Mouse (Mus musculus) heart, postnatal 0 days (tissue): ENCODE results near the gene Rfx4. TPM values are rescaled to one million over a fixed set of nuclear protein-coding genes. Genes with fewer than 3 reads are reported as not detected.

Experiments used
- ATAC-seq: fragments of 200-750 bp; cut with Nextera tagmentation; 2 replicates; pipeline ENCODE4 v1.8.0; 2017; ENCODE audit warnings: low read depth, moderate number of reproducible peaks, moderate library complexity; ENCODE audit not compliant: insufficient read depth
- DNase-seq: peaks from one replicate; pipeline ENCODE4 v3.0.0-alpha.2; 2016; ENCODE audit warnings: low spot score
- H3K27ac ChIP-seq: fragments of 300-500 bp; sonication (generic); 2 replicates; pipeline ENCODE4 v1.5.1; 2014; ENCODE audit warnings: low read depth, mild to moderate bottlenecking
- H3K27me3 ChIP-seq: fragments of 300-500 bp; sonication (generic); 2 replicates; pipeline ENCODE4 v1.6.1; 2014; ENCODE audit warnings: low read length, mixed read lengths; ENCODE audit not compliant: control insufficient read depth, insufficient read depth
- H3K36me3 ChIP-seq: fragments of 300-500 bp; sonication (generic); replicated peaks from 2 replicates; pipeline ENCODE4 v1.6.1; 2014; ENCODE audit warnings: low read length, mixed read lengths; ENCODE audit not compliant: control insufficient read depth, insufficient read depth
- H3K4me1 ChIP-seq: fragments of 300-500 bp; sonication (generic); 2 replicates; pipeline ENCODE4 v1.6.1; 2014; ENCODE audit warnings: antibody characterized with exemption; ENCODE audit not compliant: control insufficient read depth, insufficient read depth
- H3K4me2 ChIP-seq: fragments of 300-500 bp; sonication (generic); 2 replicates; pipeline ENCODE4 v1.6.1; 2014; ENCODE audit warnings: low read depth, mild to moderate bottlenecking, low read length, moderate library complexity
- H3K4me3 ChIP-seq: fragments of 300-500 bp; sonication (generic); 2 replicates; pipeline ENCODE4 v1.5.1; 2014; ENCODE audit warnings: low read depth, low read length
- H3K9ac ChIP-seq: fragments of 300-500 bp; sonication (generic); replicated peaks from 2 replicates; pipeline ENCODE4 v1.6.1; 2014; ENCODE audit warnings: low read depth, low read length, mixed read lengths
- H3K9me3 ChIP-seq: fragments of 300-500 bp; sonication (generic); replicated peaks from 2 replicates; pipeline ENCODE4 v1.6.1; 2016; ENCODE audit warnings: low read length; ENCODE audit not compliant: control insufficient read depth
- CTCF ChIP-seq: IDR thresholded peaks from 2 replicates; pipeline ENCODE4 v1.5.1; 2016; ENCODE audit warnings: antibody characterized with exemption, control low read depth, low read depth
- EP300 ChIP-seq: IDR thresholded peaks from 2 replicates; pipeline ENCODE4 v1.6.1; 2016; ENCODE audit warnings: antibody characterized with exemption, low read depth
- WGBS: fragments of 180-500 bp; shearing (Covaris S2); extraction: QIAGEN DNeasy Blood & Tissue Kit; methylation state at CpG from one replicate; pipeline ENCODE4 v1.1.7; 2014; 5-methylcytosine and 5-hydroxymethylcytosine counted together
- polyA plus RNA-seq: library from polyadenylated mRNA; unstranded; fragments of >200 nt; fragmentation: Nextera tagmentation; extraction: Ambion mirVana; gene quantifications from 2 replicates; pipeline ENCODE4 v1.2.1, GENCODE M21; 2015
- total RNA-seq: library from RNA; depleted of rRNA; stranded (reverse); fragments of >200 nt; gene quantifications from 2 replicates; pipeline ENCODE4 v1.2.3, GENCODE M21; 2014; ENCODE audit warnings: low replicate concordance

The Rfx4 gene
- total and polyA plus RNA-seq, 2 experiments from 2014 or later, result not detected

DNA sequence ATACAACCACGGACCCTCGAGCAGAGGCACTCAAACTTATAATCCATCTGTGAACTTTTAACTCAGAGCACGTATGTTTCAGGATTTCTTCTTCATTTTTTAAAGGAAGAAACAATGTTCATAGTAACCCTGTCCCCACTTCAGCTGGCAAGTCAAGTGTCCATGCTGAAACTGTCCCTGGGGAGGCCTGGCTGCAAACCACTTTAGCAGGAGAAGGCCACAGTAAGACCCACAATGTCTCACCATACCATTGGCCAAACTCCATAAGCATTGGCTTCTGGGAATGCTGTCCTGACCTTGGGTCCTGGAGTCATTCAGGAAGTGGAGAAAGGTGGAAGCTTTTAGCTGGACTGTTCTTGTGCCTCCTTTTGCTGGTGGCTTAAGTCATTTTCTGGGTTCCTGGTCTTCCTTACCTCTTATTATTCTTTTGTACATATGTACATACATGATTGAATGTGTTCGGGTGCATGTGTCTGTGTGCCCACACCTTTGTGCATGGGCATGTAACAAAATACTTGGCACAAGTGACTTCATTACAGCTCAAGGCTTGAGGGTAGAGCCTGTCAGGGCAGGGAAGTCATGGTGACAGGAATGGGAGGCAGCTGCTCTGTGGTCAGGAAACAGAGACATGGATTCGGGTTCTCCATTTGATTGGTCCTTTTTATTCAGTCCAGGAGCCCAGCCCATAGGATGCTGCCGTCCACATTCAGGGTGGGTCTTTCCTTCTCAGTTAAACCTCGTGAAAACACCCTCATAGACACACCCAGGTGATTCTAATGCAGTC, 61.4 kb downstream of the Rfx4 start:
- ATAC-seq (no peak), DNase-seq (no peak)
- no peaks in the 10 kb centered on the region for H3K27me3 ChIP-seq
- no peaks in the 10 kb centered on the region for H3K4me1 ChIP-seq
- TF ChIP-seq CTCF (no peak), EP300 (no peak)
- H3K4me2 ChIP-seq, result no peak overlapping the region
- no peak overlapping the region for H3K4me3 ChIP-seq
- WGBS, result 70% methylated on average over 7 of the region's 7 CpGs
- H3K36me3 ChIP-seq, result no peaks in the 10 kb centered on the region
- H3K9me3 ChIP-seq, result no peaks in the 10 kb centered on the region
- no peak overlapping the region for H3K27ac ChIP-seq
- no peak overlapping the region for H3K9ac ChIP-seq

DNA sequence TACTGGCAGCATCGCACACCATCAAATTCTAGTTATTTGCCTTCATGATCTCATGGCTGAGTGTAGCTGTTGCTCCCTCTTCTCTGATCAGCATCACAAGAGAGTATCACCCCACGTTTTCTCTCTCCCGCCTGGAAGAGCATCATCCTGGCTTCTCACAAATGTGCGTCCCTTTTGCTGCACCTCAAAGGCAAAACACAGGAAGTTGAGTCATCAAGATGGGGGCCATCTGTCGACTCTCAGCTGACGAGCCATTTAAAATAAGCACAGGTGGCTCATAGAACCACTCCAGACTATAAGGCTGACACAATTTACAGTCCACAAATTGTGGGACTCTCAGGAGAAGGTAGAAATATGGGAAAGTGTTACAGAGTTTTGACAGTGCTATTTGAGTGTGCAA, 63.8 kb downstream of the Rfx4 start:
- Histone ChIP-seq H3K27me3 (no peaks in the 10 kb centered on the region), H3K9ac (no peak overlapping the region), H3K4me3 (no peak overlapping the region), H3K36me3 (no peaks in the 10 kb centered on the region), H3K27ac (no peak overlapping the region), H3K4me2 (no peak overlapping the region), H3K9me3 (no peaks in the 10 kb centered on the region), H3K4me1 (no peaks in the 10 kb centered on the region)
- no peak for DNase-seq
- no peak for ATAC-seq
- WGBS, result 49% methylated on average over 6 of the region's 6 CpGs
- TF ChIP-seq CTCF (no peak), EP300 (no peak)

DNA sequence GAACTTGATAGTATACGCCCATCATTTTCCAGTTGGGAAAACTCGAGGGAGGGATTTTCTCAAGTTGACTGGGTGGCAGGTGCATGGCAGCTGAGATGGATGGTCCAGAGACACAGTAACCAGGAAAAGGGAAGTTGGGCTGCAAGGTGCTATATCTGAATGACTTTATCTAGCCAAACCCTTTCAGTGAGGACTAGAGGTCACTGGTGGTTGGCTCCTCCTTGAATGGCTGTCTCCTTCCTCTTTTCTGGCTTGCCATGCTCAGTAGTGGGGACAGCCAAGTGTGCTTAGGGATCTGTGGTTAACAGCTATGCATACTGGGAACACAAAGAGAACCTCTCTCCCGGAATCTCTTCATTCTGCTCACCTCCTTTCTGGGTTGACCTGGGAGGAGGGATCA, 64.4 kb downstream of the Rfx4 start:
- H3K9me3 ChIP-seq, result no peaks in the 10 kb centered on the region
- 69% methylated on average over 3 of the region's 3 CpGs for WGBS
- ATAC-seq (no peak), DNase-seq (no peak)
- no peaks in the 10 kb centered on the region for H3K36me3 ChIP-seq
- no peaks in the 10 kb centered on the region for H3K4me1 ChIP-seq
- H3K4me3 ChIP-seq, result no peak overlapping the region
- TF ChIP-seq EP300, result no peak
- no peak for TF ChIP-seq CTCF
- H3K4me2 ChIP-seq, result no peak overlapping the region
- no peaks in the 10 kb centered on the region for H3K27me3 ChIP-seq
- H3K9ac ChIP-seq, result no peak overlapping the region
- no peak overlapping the region for H3K27ac ChIP-seq

DNA sequence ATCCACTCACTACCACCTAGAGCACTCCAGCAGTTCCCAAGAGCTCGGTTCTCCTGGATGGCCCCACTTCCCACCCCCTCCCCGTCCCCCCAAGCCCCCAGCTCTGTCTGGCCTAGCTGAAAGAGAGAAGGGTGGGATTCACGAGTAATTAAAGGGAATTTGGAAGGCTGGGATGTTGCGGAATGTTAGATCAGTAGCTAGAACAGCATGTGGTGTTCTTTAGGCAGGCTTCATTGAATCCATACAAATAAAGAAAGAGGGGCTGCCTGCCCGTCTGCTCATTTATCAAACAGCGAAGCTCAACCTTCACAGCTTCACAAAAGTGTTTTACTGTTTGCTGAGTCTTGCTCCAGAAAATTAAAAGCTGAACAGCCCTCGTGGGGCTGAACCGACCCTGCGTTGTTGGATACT, 66.9 kb downstream of the Rfx4 start:
- no peak overlapping the region for H3K27ac ChIP-seq
- no peak for ATAC-seq
- no peak for TF ChIP-seq CTCF
- TF ChIP-seq EP300, result no peak
- H3K36me3 ChIP-seq, result no peaks in the 10 kb centered on the region
- no peak overlapping the region for H3K4me3 ChIP-seq
- no peaks in the 10 kb centered on the region for H3K9me3 ChIP-seq
- no peaks in the 10 kb centered on the region for H3K27me3 ChIP-seq
- WGBS, result 67% methylated on average over 9 of the region's 9 CpGs
- no peak overlapping the region for H3K9ac ChIP-seq
- no peaks in the 10 kb centered on the region for H3K4me1 ChIP-seq
- no peak overlapping the region for H3K4me2 ChIP-seq
- DNase-seq, result no peak

DNA sequence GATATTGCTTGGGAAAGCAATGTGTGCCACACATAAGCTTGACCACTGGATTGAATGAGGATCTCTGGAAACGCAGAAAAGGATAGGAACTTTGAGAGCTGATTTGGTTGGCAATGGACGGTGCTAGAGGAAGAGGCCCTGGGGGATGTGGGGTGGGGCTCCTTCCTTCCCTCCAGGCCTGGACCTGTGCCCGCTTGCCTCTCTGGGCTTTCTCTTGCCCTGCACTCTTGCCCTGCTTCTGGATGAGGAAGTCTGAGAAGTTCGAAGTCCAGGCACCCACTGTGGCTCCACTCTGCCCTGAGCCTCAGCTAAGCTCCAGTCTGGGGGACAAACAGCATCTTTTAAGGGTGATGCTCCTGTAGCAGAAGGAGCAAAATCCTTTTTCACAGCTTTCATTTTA, 67.8 kb downstream of the Rfx4 start:
- H3K9me3 ChIP-seq, result no peaks in the 10 kb centered on the region
- no peaks in the 10 kb centered on the region for H3K36me3 ChIP-seq
- 37% methylated on average over 4 of the region's 4 CpGs for WGBS
- H3K4me2 ChIP-seq, result no peak overlapping the region
- H3K27ac ChIP-seq, result no peak overlapping the region
- no peaks in the 10 kb centered on the region for H3K27me3 ChIP-seq
- ATAC-seq (0 out of 2 replicates have a peak, but pooled peaks have one; percentile 36), DNase-seq (no peak)
- TF ChIP-seq CTCF, result no peak
- H3K4me1 ChIP-seq, result no peaks in the 10 kb centered on the region
- H3K9ac ChIP-seq, result no peak overlapping the region
- no peak overlapping the region for H3K4me3 ChIP-seq

DNA sequence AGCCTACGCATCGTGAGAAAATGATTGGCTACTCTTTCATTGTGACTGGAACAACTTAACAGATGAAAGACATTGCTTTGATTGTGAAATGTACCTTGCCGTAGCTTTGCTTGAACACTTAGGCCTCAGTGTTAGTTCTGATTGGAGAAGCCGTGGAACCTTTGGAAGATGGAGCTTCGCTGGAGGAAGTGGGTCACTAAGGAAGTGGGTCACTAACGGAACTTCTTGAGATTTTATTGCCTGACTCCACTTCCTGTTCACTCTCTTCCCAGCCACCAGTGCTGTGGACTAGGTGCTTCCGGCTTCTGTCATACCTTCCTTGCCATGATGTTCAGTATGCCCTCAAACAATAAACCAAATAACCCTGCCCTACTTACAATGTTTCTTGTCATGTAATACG, 73.1 kb downstream of the Rfx4 start:
- no peaks in the 10 kb centered on the region for H3K4me1 ChIP-seq

More for the DNA sequence above, 73.1 kb downstream of the Rfx4 start:
- Histone ChIP-seq H3K4me2 (no peak overlapping the region), H3K36me3 (no peaks in the 10 kb centered on the region), H3K4me3 (no peak overlapping the region), H3K27ac (no peak overlapping the region), H3K27me3 (no peaks in the 10 kb centered on the region), H3K9ac (no peak overlapping the region), H3K9me3 (no peaks in the 10 kb centered on the region)
- no peak for ATAC-seq
- 70% methylated on average over 8 of the region's 8 CpGs for WGBS
- no peak for DNase-seq
- no peak for TF ChIP-seq CTCF
- no peak for TF ChIP-seq EP300
